Comparison of ENCODE assay signal across 8 mouse cellular contexts in the genomic region with DNA sequence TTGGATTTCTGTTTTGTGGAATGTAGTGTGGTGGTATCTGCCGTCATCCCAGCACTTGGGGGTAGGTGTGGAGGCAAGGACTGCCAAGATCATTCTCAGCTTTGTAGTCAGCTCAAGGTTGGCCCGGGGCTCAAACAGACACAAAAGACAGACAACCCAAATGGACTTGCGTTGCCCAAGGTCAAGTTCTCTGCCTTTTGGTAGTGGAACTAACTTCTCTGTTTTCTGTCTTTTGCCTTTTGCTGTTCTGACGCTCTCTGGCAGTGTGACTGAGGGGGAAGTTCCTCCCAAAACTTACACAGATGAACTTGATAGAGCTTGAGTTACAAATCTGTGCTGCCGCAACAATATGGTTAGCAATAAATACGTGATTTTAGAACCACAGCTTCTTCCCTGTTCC. TPM values are rescaled to one million over a fixed set of nuclear protein-coding genes. Genes with fewer than 3 reads are reported as not detected.
DNase-seq lines count a peak whose midpoint lies in the region; ATAC-seq and TF ChIP-seq lines count a peak whose summit lies in the region.

No protein-coding gene starts in this region.

- peaks cover 79% of the 10 kb centered on the region for H3K27me3 ChIP-seq in hindbrain, embryonic 13.5 days
- peaks cover 86% of the 10 kb centered on the region for H3K27me3 ChIP-seq in hindbrain, embryonic 10.5 days (ENCODE audit: insufficient read depth, poor library complexity, severe bottlenecking)
- H3K27me3 ChIP-seq in heart, postnatal 0 days (ENCODE audit: control insufficient read depth, insufficient read depth, low read length): peaks cover 63% of the 10 kb centered on the region

- H3K9me3 ChIP-seq in hindbrain, embryonic 13.5 days: no peaks in the 10 kb centered on the region
- H3K9me3 ChIP-seq in hindbrain, embryonic 10.5 days: no peaks in the 10 kb centered on the region
- no peaks in the 10 kb centered on the region for H3K9me3 ChIP-seq in heart, postnatal 0 days (replicated peaks; ENCODE audit: control insufficient read depth, low read length)

- no peak overlapping the region for H3K9ac ChIP-seq in hindbrain, embryonic 13.5 days
- no peak overlapping the region for H3K9ac ChIP-seq in heart, postnatal 0 days (replicated peaks; ENCODE audit: low read depth, low read length)

- no peak for DNase-seq in hindbrain, embryonic 10.5 days (ENCODE audit: low spot score)
- DNase-seq in ZHBTc4 (ENCODE audit: low read depth, low spot score): peak; percentile 35
- no peak for DNase-seq in heart, postnatal 0 days (ENCODE audit: low spot score)
- no peak for DNase-seq in cerebellum, postnatal 36 days
- no peak for DNase-seq in layer of hippocampus, adult 9-11 months
- DNase-seq in ovary, postnatal 36 days (ENCODE audit: low spot score): no peak

- H3K27ac ChIP-seq in hindbrain, embryonic 13.5 days: no peak overlapping the region
- H3K27ac ChIP-seq in hindbrain, embryonic 10.5 days: no peak overlapping the region
- no peak overlapping the region for H3K27ac ChIP-seq in heart, postnatal 0 days (ENCODE audit: low read depth)

- no peak for TF ChIP-seq EP300 in heart, postnatal 0 days (IDR thresholded peaks at IDR 0.05; ENCODE audit: low read depth)

- peak overlapping the region; percentile 86; the same call in 1 of the 2 replicates for H3K4me2 ChIP-seq in hindbrain, embryonic 13.5 days
- H3K4me2 ChIP-seq in heart, postnatal 0 days (ENCODE audit: low read depth, low read length): peak overlapping the region; percentile 100

- no peaks in the 10 kb centered on the region for H3K36me3 ChIP-seq in hindbrain, embryonic 13.5 days
- H3K36me3 ChIP-seq in hindbrain, embryonic 10.5 days: no peaks in the 10 kb centered on the region
- no peaks in the 10 kb centered on the region for H3K36me3 ChIP-seq in heart, postnatal 0 days (replicated peaks; ENCODE audit: control insufficient read depth, insufficient read depth, low read length)

- ATAC-seq in hindbrain, embryonic 13.5 days (ENCODE audit: low FRiP score): no peak
- ATAC-seq in heart, postnatal 0 days (ENCODE audit: insufficient read depth, low read depth): no peak
- ATAC-seq in megakaryocyte progenitor cell, adult 5-6 weeks (replicated peaks; ENCODE audit: poor library complexity): peak; percentile 45

- peaks cover 7% of the 10 kb centered on the region for H3K4me1 ChIP-seq in hindbrain, embryonic 13.5 days (replicated peaks)
- H3K4me1 ChIP-seq in hindbrain, embryonic 10.5 days (replicated peaks): peaks cover 17% of the 10 kb centered on the region
- no peaks in the 10 kb centered on the region for H3K4me1 ChIP-seq in heart, postnatal 0 days (ENCODE audit: control insufficient read depth, insufficient read depth)

- TF ChIP-seq CTCF in heart, postnatal 0 days (IDR thresholded peaks at IDR 0.05; ENCODE audit: low read depth): no peak

- 0 out of 2 replicates have a peak overlapping the region, but pooled peaks have one; percentile 68 for H3K4me3 ChIP-seq in hindbrain, embryonic 13.5 days
- no peak overlapping the region for H3K4me3 ChIP-seq in hindbrain, embryonic 10.5 days
- H3K4me3 ChIP-seq in heart, postnatal 0 days (ENCODE audit: low read depth, low read length): peak overlapping the region; percentile 68

- WGBS in hindbrain, embryonic 13.5 days: 44% methylated on average over 6 of the region's 6 CpGs
- 38% methylated on average over 6 of the region's 6 CpGs for WGBS in hindbrain, embryonic 10.5 days
- WGBS in heart, postnatal 0 days: 27% methylated on average over 6 of the region's 6 CpGs

RNA-seq across cellular contexts. Expression of gene Cds1, which starts 1.3 kb away (rescaled TPM):
- polyA plus RNA-seq in hindbrain, embryonic 13.5 days (2015; fragmentation: Nextera tagmentation; extraction: Ambion mirVana): 3.6 and 4.0 TPM in 2 replicates
- 0.73 and 1.2 TPM in 2 replicates for polyA plus RNA-seq in hindbrain, embryonic 10.5 days (2016; fragmentation: Nextera tagmentation; extraction: Ambion mirVana)
- 7.0 and 7.1 TPM in 2 replicates for total RNA-seq in heart, postnatal 0 days (2014; rRNA removed; ENCODE audit: low replicate concordance)
- 0.45 and 0.48 TPM in 2 replicates for polyA plus RNA-seq in heart, postnatal 0 days (2015; fragmentation: Nextera tagmentation; extraction: Ambion mirVana)
- total RNA-seq in megakaryocyte progenitor cell, adult 5-6 weeks (2015): 7.9 and 10.8 TPM in 2 replicates
- 7.4 and 7.8 TPM in 2 replicates for total RNA-seq in megakaryocyte progenitor cell, adult 5-6 weeks (2017)
